Mouse (Mus musculus) megakaryocyte-erythroid progenitor cell, adult 5-6 weeks (primary cell): ENCODE results near the gene Zfyve27. TPM values are rescaled to one million over a fixed set of nuclear protein-coding genes. Genes with fewer than 3 reads are reported as not detected.
A peak's percentile ranks its signal among the peaks of the same experiment; 100 is the strongest.

Experiments
- ATAC-seq: replicated peaks from 2 replicates; pipeline ENCODE4 v1.8.0; 2016; ENCODE audit warnings: mild to moderate bottlenecking, inconsistent platforms; ENCODE audit not compliant: severe bottlenecking, poor library complexity, low FRiP score, low TSS enrichment
- total RNA-seq, 2 experiments: library from RNA; stranded (forward) in 1 of 2; stranded (reverse) in 1 of 2; fragments of 200-1000, 215-1000 nt in 1 of 2; fragments of >200 nt in 1 of 2; fragmentation: Nextera tagmentation in 1 of 2; gene quantifications; 2 replicates each; pipeline ENCODE4 v1.2.3; 2014 to 2017

Zfyve27 gene
- total RNA-seq, 2 experiments from 2014 or later, result 10.7 to 30.4 TPM

DNA sequence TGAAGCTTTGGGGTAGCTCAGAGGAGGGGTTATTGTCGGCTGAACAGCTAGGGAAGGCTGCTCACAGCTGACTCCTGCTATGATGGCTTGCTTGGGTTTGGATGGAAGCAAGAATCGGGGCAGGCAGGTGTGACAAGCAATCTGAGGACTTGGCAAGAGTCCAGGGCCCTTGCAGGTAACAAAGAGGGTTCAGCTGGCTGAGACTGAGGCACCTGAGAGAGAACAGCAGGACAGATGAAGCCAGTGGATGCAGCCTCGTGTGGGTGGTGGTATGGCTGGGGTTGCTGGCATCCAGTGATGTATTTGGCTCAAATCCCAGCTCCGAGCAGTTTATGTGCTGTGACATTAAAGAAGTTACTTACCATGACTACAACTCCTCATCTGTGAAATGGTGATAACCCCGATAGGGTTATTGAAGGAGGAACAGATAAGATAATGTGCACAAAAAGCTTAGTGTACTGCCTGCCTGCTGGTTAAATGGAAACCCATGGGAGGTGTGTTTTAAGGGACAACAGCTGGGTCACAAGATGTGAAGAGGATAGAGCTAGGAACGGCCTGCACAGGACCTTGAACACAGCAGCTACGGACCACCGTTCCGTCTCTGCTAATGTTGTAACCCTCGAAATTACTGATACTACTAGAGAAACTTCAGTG is 5.7 kb downstream of the Zfyve27 start:
- peak; percentile 69 for ATAC-seq

DNA sequence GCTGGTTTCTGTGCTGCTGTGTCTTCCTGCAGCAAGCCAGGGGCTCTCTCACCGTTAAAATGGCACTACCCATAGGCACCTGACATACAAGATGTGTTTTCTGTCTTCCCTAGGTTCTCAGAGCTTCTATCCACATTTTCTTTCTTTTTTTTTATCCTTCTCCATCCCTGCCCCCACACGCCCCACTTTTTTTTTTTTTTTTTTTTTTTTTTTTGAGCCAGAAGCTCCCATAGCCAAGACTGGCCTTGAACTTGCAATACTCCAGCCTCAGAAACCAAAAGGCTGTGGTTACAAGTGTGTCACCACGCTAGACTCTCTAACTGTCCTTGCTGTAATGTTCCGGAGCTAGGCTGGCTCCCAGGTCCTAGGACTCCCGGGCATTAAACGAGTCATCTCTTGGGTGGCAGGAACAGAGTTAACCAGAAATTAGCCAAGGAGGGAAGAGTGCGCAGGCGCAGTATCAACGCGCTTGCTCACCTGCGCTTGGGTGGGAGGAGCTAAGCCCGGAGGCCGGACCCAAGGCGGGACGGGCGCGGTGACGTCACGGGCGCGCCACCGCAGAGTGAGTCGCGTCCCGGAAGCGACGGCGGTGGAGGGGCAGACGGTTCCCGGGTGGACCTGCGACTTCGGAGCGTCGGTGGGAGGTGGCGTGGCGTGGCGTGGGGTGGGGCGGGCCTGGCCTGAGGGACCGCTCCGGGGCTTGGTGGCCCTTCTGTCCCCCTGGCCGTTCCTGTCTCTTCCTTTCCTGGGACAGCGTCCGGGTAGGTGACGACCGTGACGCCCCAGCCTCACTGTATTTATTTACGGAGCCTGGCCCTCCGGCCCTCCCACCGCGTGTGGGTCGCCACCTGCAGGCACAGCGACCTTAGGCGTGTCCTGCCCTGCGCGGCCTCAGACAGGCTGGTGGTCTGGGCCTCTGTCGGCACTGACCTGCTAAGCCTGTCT is 6.5 kb downstream of the Zfyve27 start:
- ATAC-seq, result peak; percentile 84

DNA sequence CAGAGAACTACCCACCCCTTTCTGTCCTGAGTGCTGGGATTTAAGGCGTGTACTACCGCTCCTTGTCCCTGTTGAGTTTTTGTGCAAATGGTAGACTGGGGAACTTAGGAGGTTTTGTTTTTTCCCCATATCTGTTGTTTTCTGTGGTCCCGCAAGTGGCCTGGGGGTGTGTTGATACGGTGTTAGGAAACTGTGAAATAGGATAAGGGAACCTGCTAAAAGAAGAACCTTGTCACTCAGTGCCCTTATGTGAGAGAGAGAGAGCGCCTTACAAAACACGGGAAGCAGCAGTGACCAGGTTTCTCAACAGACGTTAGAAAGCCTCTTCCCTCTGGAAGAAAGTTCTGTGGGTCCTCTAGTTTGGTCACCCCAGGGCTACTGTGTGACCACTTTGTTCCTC is 13.1 kb downstream of the Zfyve27 start:
- peak; percentile 88 for ATAC-seq

DNA sequence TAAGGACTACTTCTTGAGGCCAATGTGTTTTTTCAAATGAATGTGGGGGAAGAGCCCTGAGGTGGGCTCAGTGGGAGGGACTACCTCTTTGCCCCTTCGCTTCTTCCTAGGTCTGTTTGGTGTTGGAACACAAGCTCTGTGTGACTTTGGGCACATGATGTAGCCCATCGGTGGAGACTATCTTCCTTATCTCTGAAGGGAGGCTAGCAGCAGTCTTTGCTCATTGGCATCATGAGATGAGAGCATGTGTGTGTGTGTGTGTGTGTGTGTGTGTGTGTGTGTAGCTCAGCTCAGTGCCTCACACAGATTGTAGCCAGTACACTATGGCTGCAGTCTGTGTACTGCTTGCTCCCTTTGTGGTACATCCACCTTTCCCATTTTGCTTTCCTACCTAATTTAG is 13.7 kb downstream of the Zfyve27 start:
- peak; percentile 73 for ATAC-seq

DNA sequence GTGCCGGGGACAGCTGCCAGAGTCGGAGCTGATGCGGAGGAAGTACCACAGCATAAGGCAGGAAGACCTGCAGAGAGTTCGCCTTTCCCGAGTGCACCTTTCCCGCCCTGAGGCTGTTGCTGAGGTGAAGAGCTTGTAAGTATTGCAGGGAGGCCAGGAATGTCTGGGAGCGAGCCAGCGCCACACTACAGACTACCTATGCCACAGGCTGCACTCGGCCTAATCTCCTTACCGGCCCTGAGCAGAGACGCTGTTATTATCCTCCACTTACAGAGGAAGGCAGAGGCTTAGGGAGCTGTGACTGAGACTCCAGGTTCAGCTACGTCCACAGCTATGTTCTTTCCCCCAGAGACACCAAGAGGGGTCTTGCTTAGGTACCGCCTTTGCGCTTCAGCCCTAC is 15.6 kb downstream of the Zfyve27 start:
- ATAC-seq, result no peak

DNA sequence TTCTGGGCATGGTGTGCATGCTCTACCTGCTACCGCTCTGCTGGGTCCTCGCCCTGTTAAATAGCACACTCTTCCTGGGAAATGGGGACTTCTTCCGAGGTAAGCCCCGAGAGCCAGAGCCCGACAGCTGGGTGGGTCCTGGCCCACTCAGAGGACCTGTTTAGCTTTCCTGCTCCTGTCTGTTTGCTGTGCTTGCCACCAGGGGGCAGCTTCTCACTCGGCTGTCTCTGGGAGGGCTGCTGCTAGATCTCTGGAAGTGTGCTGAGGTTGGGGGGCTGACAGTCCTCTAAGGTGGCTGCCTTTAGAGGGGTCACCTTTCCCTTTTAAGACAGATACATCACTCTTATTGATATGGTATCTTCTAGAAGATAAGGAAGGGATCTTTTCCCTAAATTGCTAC is 18.9 kb downstream of the Zfyve27 start:
- ATAC-seq, result 0 out of 2 replicates have a peak, but pooled peaks have one; percentile 43

DNA sequence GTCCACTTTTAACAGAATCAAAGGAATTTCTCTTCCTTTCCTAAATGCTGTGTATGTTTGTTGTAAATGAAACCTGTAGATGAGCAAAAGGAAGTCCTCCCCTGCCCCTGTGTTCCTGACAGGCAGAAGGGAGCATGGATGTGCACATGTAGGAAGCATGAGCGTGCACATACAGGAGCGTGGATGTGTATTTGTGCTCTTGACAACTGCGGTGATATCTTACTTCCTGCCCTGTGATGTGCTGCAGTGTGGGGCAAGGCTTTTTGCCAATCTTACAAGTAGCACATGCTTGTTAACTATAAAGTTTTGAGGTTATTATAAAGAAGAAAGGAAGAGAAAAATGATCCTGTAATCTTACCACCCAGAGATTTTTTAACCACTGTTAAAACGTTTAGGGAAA is 26.0 kb downstream of the Zfyve27 start:
- ATAC-seq, result no peak

DNA sequence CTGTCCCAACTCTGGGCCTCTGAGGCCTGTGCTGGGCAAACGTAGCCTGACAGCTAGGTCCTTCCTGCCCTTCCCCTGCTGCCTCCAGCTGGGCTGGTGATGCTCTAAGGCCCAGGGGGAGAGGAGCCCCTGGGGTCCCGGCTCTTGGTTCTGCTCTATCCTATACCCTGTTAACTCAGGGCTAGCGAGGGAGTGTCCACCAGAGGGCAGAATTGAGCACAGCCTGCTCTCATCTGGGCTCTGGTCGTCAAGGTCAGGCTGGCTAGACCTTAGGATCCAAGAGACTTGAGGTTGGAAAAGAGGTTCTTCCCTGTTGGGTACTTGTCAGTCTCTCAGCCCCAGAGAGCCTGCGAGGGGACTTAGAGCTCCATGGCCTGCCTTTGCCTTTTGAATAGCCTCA is 26.7 kb downstream of the Zfyve27 start:
- ATAC-seq, result peak; percentile 66; the same call in 1 of the 2 replicates

DNA sequence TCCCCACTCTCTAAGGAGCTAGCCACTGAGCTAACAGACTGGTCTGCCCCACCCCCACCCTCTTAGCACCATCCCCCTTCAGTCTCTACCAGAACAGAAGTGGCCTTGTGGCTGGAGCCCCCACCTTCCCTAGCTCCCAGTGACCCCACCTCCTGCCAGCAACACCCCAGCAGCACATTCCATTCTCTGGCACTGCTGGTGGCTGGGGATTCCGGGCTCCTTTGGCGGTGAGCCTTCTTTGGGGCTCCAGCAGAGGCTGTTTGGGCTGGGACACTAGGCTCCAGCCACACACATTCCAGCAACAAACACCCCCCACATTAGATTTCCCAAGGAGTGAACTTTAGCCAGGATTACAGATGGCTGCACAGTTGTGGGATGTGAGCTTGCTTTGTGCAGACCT is 29.6 kb downstream of the Zfyve27 start:
- ATAC-seq, result no peak

DNA sequence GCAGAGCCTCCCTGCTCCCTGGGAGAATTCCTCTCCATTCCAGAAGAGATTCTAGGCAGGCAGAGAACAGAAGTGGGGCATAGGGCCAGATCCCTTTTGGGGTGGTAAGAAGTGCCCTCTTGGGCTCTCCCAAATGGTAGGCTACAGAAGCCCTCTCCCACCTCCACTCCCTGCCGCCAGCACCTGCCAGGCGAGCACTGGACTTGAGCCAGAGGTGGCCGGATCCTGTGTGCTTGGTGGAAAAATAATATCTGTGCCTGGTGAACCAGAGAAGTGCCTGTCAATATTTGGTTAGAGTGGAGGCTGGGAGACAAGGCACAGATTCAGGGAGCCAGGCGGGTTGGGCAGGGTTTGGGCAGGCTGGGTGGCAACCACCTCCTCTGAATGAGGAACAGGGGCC is 32.6 kb downstream of the Zfyve27 start:
- no peak for ATAC-seq

DNA sequence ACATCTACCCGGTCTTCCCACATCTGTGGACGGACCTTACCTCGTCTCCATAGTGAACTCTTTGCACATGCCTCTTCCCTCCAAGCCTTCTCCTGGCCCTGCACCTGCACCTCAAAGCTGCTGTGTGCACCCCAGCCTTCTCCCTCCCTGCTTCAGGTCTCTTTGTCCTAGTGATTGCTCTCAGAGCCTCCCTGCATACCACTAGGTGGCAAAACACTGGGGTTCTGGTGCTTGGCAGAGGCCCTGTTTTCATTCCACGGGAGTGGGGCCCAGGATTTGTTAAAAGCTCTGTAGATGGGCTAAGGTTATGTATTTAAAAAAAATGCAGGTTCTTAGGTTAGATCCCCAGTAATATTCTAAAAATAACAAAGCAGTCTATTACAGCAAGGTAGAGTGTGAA is 33.3 kb downstream of the Zfyve27 start:
- ATAC-seq, result no peak

DNA sequence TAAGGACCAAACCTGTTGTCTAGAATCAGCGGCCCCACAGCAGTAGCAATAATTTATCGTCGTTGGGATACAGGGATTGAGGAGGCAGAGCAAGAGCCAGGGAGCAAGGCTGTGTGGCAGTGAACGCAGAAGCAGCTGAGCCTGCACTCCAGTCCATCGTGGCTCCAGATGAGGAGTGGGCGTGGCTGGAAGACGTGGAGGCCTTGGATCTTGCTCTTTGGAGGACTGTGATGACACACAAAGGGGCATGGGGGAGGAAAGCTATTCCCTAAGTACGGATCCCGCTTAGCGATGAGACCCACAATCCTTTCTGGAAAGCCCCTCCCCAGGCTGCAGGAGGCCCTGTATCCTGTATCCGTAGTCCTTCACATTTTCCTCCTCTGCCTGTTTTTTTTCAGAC is 34.3 kb downstream of the Zfyve27 start:
- no peak for ATAC-seq

DNA sequence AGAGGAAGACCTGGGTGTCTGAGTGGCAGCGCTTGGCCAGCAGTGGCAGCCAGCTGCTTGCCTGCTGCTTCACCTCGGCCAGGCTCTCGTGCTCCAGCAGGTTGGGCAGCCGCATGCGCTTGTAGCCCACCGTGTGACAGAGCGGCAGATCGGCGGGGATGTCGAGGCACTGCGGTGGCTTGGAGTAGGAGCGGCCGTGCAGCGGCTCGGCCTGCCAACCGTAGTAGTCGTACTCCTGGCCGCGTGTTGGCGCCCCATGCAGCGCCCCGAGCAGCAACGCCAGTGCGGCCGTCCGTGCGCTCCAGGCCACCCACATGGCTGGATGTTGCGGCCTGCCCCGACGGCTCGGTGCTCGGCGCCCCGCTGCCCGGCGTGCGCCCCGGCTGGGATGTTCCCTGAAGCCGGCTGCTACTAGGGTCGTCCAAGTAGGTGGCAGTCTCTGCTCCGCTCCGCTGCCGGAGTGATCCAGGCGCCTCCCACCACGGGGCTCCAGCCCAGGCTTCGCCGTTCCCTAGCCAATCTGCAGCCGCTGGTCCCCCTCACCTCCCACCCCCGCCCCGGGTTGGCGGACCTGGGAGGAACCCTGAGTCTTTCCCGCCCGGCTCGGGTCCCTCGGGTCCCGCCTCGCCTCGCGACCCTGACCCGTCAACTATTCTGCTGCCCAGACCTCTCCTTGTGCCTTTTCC is 38.1 kb downstream of the Zfyve27 start, which contains the start of gene Sfrp5:
Gene Sfrp5, minus strand, starts transcription at position 557 of the 686 bp plus-strand sequence.
- no peak for ATAC-seq

DNA sequence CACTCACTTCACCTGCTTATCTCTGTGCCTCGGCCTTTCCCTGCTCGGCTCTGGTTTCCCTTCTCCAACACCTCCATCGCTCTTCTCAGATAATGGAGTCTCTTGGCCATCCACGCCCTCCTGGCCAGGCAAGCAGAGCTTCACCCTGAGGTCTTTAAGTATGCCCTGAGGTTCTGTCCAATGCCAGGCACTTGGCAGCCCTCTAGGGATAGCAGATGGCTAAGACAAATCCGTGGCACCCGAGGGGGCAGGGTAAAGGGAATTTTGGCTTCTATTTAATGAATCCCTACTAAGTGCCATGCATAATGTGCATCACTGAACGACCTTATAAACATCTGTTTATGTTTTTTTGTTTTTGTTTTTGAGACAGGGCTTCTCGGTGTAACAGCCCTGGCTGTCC is 38.7 kb downstream of the Zfyve27 start:
- no peak for ATAC-seq

DNA sequence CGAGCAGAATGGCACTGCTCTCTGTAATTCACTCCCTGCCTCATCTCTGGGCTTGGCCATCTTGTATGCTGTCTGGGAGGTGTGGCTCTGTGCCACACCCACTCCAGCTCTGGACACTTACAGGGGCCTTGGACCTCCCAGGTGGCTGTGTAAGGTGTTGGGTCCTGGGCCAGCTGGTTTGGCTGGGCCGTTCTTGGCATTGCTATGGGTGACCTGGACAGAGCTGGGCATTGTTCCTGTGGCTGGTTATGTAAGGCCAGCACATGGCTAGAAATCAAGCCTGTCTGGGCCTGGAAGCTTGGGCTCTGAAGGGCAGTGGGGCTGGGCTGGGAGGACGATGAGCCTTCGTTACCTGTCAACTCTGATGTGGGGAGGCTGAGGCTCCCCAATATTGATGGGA is 40.6 kb downstream of the Zfyve27 start:
- no peak for ATAC-seq

DNA sequence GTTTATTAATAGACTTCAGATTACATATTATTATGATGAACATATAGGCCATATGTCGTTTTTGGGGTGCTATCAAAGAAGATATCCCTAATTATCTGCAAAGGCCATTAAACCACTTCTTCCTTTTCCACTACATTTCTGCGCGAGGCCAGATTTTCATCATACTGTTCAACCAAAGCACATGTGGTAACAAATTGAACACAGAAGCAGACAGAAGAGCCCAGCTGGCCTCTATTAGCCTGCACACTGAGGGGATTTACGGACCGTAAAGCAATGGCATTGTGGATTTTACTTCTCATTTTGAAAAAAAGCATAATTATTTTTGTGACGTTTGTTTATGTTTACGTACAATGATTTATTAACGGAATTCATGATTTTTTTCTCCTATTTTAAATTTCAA is 41.5 kb downstream of the Zfyve27 start:
- ATAC-seq, result no peak

DNA sequence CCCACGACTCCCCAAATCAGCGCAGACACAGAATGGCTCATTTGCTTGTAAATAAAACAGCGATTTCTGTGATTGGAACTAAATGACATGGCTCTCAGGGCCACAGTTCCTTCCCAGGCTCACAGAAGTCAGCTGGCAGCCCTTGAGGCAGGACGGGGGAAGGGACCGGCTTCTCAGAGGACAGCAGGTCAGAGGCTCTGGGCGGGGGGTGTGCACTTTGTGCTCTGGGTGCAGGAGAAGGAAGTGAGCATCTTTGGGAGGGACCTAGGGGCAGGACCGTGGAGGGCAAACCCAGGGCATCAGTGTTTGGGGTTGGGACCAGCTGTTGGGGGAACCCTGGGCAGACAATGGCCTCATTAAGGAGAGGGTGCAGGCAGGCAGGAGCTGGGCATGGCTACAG is 45.7 kb downstream of the Zfyve27 start:
- no peak for ATAC-seq

DNA sequence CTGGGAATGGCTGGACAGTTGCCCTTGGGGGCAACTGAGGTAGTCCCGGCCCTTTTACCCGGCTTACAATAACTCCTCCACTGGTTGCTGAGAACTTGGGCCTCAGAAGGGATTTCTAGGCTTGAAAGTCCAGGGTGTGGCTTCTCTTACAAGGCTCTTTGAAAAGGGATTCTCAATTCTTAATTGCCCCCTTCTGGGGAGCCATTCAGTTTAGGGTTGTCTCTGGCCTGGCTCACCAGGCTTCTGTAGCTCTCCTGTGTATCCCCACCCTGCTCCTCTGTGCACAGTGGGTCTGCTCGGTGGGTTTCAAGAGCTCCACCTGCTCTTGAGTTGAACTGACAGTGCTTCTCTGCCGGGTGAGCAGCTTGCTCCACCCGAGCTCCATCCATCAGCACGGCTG is 46.2 kb downstream of the Zfyve27 start:
- ATAC-seq, result no peak

DNA sequence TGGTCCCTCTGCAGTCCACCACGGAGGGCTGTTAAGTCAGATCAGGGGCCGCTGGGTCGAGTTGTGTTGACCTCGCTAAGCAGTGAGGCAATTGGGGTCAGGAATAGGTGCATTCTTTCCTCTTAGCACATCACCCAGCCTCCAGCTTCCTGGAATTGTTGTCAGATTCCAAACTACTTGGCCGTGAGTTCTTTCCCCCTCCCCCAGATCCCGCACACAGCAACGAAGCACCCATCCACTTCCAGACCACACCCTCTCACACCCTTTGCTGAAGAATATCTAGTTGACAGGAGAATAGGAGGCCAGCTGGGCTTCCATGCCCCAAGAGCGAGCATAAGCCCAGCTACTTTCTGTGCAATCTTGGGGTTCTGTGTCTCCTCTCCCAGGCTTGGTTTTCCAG is 48.2 kb downstream of the Zfyve27 start:
- ATAC-seq, result no peak

DNA sequence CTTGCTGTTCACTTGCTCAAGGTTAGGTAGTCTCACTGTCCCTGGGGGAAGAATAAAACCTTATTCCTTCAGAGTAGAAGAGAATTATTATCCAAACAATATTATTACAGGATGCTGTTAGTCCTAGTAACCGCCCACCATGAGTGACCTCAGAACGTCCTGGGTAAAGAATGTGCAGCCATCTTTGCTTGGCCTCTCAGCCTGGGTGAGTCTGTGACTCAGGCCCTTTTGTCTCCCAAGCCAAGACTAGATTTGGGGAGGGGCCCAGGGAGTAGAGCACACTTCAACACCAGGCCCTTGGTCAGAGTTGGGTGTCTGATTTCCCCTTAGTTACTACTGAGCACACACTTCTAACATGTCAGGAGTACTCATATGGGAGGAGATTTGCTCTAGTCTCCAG is 50.9 kb downstream of the Zfyve27 start:
- ATAC-seq, result no peak
